Mouse (Mus musculus) hindbrain, embryonic 14.5 days (tissue): Measurements from ENCODE around the gene Rps28. TPM values are rescaled to one million over a fixed set of nuclear protein-coding genes. Genes with fewer than 3 reads are reported as not detected.
A peak's percentile ranks its signal among the peaks of the same experiment; 100 is the strongest.

Source experiments
- ATAC-seq: fragments of 200-750 bp; cut with Nextera tagmentation; 2 replicates; pipeline ENCODE4 v1.8.0; 2017; ENCODE audit warnings: moderate number of reproducible peaks, mild to moderate bottlenecking, moderate TSS enrichment, moderate library complexity; ENCODE audit not compliant: low FRiP score
- DNase-seq: peaks from one replicate; pipeline ENCODE4 v3.0.0-alpha.2; 2015; ENCODE audit warnings: low spot score
- H3K27ac ChIP-seq: fragments of 300-500 bp; sonication (generic); 2 replicates; pipeline ENCODE4 v1.5.1; 2014; ENCODE audit warnings: mild to moderate bottlenecking, moderate library complexity
- H3K27me3 ChIP-seq: fragments of 300-500 bp; sonication (generic); 2 replicates; pipeline ENCODE4 v1.6.1; 2014; ENCODE audit warnings: mild to moderate bottlenecking, low read length, mixed read lengths; ENCODE audit not compliant: control insufficient read depth, insufficient read depth
- H3K36me3 ChIP-seq: fragments of 300-500 bp; sonication (generic); replicated peaks from 2 replicates; pipeline ENCODE4 v1.6.1; 2014; ENCODE audit not compliant: control insufficient read depth, insufficient read depth
- H3K4me1 ChIP-seq: fragments of 300-500 bp; sonication (generic); replicated peaks from 2 replicates; pipeline ENCODE4 v1.6.1; 2014; ENCODE audit warnings: antibody characterized with exemption, low read length, mixed read lengths; ENCODE audit not compliant: control insufficient read depth, insufficient read depth
- H3K4me2 ChIP-seq: fragments of 300-500 bp; sonication (generic); replicated peaks from 2 replicates; pipeline ENCODE4 v1.6.1; 2014; ENCODE audit warnings: mild to moderate bottlenecking, moderate library complexity
- H3K4me3 ChIP-seq: fragments of 300-500 bp; sonication (generic); replicated peaks from 2 replicates; pipeline ENCODE4 v1.5.1; 2014; ENCODE audit warnings: mild to moderate bottlenecking, low read length
- H3K9ac ChIP-seq: fragments of 300-500 bp; sonication (generic); 2 replicates; pipeline ENCODE4 v1.6.1; 2014
- H3K9me3 ChIP-seq: fragments of 300-500 bp; sonication (generic); 2 replicates; pipeline ENCODE4 v1.6.1; 2016; ENCODE audit warnings: low read length; ENCODE audit not compliant: control insufficient read depth
- WGBS: fragments of 180-500 bp; shearing (Covaris S2); extraction: QIAGEN DNeasy Blood & Tissue Kit; methylation state at CpG from one replicate; pipeline ENCODE4 v1.1.7; 2014; 5-methylcytosine and 5-hydroxymethylcytosine counted together
- polyA plus RNA-seq: library from polyadenylated mRNA; unstranded; fragments of >200 nt; fragmentation: Nextera tagmentation; extraction: Ambion mirVana; gene quantifications from 2 replicates; pipeline ENCODE4 v1.2.1, GENCODE M21; 2014

Rps28 gene
- polyA plus RNA-seq, 1 experiment from 2014 or later, result 749 TPM

DNA sequence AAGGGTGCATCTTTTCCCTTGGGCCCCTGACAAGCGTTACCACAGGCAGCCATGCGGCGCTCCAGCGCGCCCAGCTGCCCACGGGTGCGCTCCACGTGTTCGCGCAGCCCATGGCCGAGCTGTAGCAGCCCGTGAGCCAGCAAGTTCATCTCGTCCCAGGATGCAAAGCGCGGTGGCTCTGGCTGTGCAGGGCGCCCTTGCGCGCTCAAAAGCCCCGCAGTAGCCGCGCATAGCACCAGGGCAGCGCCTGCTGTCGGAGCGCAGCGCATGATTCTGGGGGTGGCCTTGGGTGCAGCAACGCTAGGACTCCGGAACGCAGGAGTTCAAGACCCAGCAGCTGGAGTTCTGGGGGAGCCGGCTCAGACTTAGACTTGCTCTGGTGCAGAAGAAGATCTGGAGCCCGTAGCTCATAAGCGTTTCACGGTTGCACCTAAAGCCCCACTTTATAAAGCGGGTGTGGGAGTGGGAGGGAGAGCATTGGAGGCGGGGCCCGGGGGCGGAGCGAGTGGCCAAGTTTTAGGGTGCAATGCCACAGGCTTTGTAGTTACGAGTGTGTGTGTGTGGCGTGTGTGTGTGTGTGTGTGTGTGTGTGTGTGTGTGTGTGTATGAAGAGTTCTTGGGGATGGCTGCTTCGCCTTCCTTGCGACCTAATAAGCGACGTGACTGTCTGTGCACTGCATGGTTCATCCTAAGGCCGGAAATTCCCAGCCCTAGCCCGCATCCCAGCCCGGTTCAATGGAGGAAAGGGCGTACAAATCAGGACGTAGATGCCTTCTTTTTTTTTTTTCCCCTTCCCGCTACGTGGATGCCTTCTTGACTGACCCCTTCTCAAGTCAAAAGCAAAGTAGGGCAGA is 43.0 kb downstream of the Rps28 start, which contains the start of gene Angptl4:
TSS of gene Angptl4 (minus strand) at position 707 of the 854 bp plus-strand sequence.
- Histone ChIP-seq H3K36me3 (no peaks in the 10 kb centered on the region), H3K4me3 (peak within 1 kb of the TSS; percentile 39), H3K27me3 (no peaks in the 10 kb centered on the region), H3K9me3 (no peaks in the 10 kb centered on the region), H3K9ac (peak within 1 kb of the TSS; percentile 55), H3K4me1 (peaks cover 17% of the 10 kb centered on the region; the same call in 1 of the 2 replicates), H3K27ac (peak within 1 kb of the TSS; percentile 66; the same call in 1 of the 2 replicates), H3K4me2 (peak within 1 kb of the TSS; percentile 82)
- WGBS, result 2% methylated on average over 50 of the region's 50 CpGs
- DNase-seq, result peak; percentile 33
- ATAC-seq, result peak; percentile 71; the same call in 1 of the 2 replicates

DNA sequence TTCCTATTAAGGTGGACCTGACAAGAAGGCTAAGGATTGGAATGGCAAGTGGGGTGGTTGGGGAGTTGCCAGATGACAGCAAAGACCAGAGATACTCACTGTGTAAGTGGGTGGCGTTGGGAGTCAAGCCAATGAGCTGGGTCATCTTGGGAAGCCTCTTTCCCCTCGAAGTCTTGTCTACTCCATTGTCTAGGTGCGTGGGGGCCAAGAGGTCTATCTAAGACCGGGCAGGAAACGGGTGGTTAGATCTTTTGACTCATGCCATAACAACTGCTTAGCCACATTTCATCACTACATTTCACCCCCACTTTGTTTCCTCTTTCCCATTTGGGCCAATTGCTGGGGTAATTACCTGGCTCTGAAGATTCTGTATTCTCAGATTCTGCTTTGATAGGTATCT is 43.9 kb downstream of the Rps28 start:
- Histone ChIP-seq H3K27ac (no peak overlapping the region), H3K4me3 (peak overlapping the region; percentile 39; the same call in 1 of the 2 replicates), H3K9me3 (no peaks in the 10 kb centered on the region), H3K9ac (no peak overlapping the region; the same call in 1 of the 2 replicates), H3K4me2 (peak overlapping the region; percentile 82), H3K36me3 (no peaks in the 10 kb centered on the region), H3K27me3 (no peaks in the 10 kb centered on the region), H3K4me1 (peaks cover 17% of the 10 kb centered on the region; the same call in 1 of the 2 replicates)
- DNase-seq (no peak), ATAC-seq (no peak)
- 84% methylated on average over 5 of the region's 5 CpGs for WGBS

DNA sequence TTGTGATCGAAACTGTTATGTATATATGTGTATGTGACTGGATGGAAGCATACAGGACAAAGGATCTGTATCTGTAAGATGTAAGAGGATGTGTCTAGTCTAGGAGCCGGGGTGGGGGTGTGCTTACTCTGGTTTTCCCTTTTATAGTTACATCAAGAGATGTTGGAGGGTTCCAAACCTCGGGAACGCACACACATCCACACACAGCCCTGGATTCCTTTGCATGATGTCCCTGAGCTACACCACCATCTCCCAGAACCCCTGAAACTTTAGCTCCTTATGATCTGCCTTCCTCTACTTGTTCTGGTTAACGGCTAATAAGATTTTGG is 44.4 kb downstream of the Rps28 start:
- Histone ChIP-seq H3K4me1 (peaks cover 17% of the 10 kb centered on the region; the same call in 1 of the 2 replicates), H3K4me2 (peak overlapping the region; percentile 82), H3K27ac (peak overlapping the region; percentile 57), H3K4me3 (0 out of 2 replicates have a peak overlapping the region, but pooled peaks have one; percentile 39), H3K27me3 (no peaks in the 10 kb centered on the region), H3K9me3 (no peaks in the 10 kb centered on the region), H3K36me3 (0 out of 2 replicates have a peak, but pooled peaks cover 2% of the 10 kb centered on the region), H3K9ac (no peak overlapping the region)
- ATAC-seq, result no peak
- DNase-seq, result no peak
- WGBS, result 86% methylated on average over 5 of the region's 5 CpGs

DNA sequence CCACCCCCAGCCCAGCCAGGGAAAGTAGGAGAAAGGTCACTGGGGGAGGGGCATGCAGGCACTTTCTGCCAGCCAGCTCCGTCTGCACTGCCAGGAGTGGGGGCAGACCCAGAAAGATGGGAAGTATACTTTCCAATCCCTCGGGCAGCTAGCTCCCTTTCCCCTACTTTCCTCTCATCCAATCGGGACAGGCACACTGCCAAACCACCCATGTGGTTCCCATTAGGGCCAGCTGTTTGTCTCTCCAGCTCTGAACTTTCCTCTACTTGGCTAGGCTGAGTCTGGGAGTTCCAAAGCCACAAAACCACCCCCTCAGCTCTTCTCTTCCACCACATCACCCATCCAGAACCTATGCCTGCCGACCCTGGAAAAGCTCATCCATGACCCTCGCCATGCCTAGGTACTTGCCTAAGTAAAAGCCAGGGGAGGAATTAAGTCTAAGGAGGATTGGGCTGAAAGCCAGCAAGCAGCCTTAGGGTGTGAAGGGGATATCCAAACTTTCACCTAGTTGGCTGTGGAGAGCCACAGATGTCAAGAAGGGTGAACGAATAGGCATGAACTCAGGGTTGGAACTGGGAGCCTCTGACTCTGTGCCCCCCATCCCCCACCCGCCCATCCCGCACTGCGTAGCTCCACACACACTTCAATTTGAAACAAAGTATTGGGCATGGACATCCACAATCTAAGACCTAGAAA is 44.9 kb downstream of the Rps28 start:
- H3K4me3 ChIP-seq, result 0 out of 2 replicates have a peak overlapping the region, but pooled peaks have one; percentile 39
- 63% methylated on average over 9 of the region's 9 CpGs for WGBS

DNA sequence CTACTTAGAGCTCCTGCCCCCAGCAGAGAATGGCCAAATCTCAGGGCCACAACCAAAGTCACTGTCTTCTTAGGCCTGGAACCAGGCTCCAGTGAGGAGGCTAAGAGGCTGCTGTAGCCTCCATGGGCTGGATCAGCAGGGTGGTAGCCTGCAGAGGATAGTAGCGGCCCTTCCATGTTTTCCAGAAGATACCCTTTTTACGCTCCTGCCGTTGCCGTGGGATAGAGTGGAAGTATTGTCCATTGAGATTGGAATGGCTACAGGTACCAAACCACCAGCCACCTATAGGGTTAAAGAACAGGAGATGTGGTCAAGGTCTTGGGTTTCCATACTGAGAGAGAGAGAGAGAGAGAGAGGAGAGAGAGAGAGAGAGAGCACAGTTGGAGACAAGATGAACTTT is 49.1 kb downstream of the Rps28 start:
- no peaks in the 10 kb centered on the region for H3K27me3 ChIP-seq
- H3K36me3 ChIP-seq, result 0 out of 2 replicates have a peak, but pooled peaks cover 4% of the 10 kb centered on the region
- H3K4me2 ChIP-seq, result no peak overlapping the region
- no peak overlapping the region for H3K9ac ChIP-seq
- H3K27ac ChIP-seq, result no peak overlapping the region
- WGBS, result 98% methylated on average over 4 of the region's 4 CpGs
- no peak for ATAC-seq
- DNase-seq, result no peak
- 0 out of 2 replicates have a peak, but pooled peaks cover under 1% of the 10 kb centered on the region for H3K4me1 ChIP-seq
- H3K9me3 ChIP-seq, result no peaks in the 10 kb centered on the region
- no peak overlapping the region for H3K4me3 ChIP-seq

More for the DNA sequence above, 44.9 kb downstream of the Rps28 start:
- peak overlapping the region; percentile 82 for H3K4me2 ChIP-seq
- DNase-seq (peak; percentile 78), ATAC-seq (peak; percentile 71; the same call in 1 of the 2 replicates)
- no peak overlapping the region for H3K9ac ChIP-seq
- H3K36me3 ChIP-seq, result 0 out of 2 replicates have a peak, but pooled peaks cover 4% of the 10 kb centered on the region
- no peaks in the 10 kb centered on the region for H3K27me3 ChIP-seq
- peaks cover 17% of the 10 kb centered on the region; the same call in 1 of the 2 replicates for H3K4me1 ChIP-seq
- peak overlapping the region; percentile 57 for H3K27ac ChIP-seq
- H3K9me3 ChIP-seq, result no peaks in the 10 kb centered on the region

DNA sequence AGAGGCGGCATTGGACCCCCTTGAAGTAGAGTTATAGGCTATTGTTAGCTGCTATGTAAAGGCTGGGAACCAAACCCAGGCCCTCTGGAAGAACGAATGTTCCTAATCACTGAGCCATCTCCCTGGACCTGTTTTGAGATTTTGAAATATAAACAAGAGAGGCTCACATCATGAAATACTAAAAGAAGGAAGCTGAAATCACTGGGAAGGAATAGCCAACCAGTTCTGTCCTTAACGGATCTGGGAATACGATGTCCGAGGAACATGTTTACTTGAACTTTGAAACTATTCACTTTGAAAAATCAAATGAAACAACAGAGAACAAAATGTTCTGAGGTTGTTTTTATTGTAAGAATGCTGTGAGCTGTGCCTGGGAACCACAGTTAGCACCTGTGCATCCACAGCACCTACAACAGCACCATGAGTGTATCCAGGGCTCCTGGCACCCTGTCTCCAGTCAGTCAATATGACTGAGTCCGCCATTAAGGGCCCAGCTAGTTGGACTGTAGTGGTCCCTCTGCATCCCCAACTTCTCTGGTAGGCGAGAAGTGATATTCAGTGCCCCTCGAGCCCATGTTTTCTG is 49.7 kb downstream of the Rps28 start:
- DNase-seq, result no peak
- no peak for ATAC-seq
- no peak overlapping the region for H3K4me3 ChIP-seq
- 92% methylated on average over 8 of the region's 8 CpGs for WGBS
- no peaks in the 10 kb centered on the region for H3K4me1 ChIP-seq
- no peaks in the 10 kb centered on the region for H3K27me3 ChIP-seq
- 0 out of 2 replicates have a peak, but pooled peaks cover 4% of the 10 kb centered on the region for H3K36me3 ChIP-seq
- no peak overlapping the region for H3K9ac ChIP-seq
- H3K27ac ChIP-seq, result no peak overlapping the region
- H3K9me3 ChIP-seq, result no peaks in the 10 kb centered on the region
- H3K4me2 ChIP-seq, result no peak overlapping the region

DNA sequence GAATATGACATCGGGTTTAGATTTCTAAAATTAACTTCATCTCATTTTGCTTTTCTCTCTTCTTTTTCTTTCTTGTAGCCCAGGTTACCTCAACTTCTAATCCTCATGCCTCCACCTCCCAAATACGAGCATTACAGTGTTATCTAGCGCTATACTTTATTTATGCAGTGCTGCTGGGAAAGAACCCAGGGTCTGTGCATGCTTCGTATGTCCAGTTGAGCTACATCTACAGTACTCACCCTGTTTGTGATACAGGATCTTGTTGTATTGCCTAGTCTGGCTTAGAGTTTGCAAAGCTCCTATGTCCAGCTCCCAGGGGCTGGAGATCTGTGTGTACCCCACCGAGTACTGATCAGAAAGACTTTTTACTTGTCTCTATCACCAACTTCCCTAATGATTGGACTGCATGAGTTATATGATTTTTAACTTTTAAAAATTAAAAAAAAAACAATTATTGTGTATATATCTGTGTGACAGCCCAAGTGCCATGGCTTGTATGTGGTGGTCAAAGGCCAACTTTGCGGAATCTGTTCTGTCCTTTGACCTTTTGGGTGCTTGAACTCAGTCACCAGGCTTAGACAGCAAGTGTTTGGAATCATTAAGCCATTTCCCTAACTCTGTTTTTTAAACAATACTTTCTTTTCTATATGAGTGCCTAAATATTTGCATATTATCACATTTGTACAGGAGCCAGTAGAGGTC is 50.3 kb downstream of the Rps28 start:
- ATAC-seq (no peak), DNase-seq (no peak)
- Histone ChIP-seq H3K4me1 (no peaks in the 10 kb centered on the region), H3K9ac (no peak overlapping the region), H3K27me3 (no peaks in the 10 kb centered on the region), H3K36me3 (0 out of 2 replicates have a peak, but pooled peaks cover 4% of the 10 kb centered on the region), H3K27ac (no peak overlapping the region), H3K4me3 (no peak overlapping the region), H3K9me3 (no peaks in the 10 kb centered on the region), H3K4me2 (no peak overlapping the region)
- 94% methylated on average over 6 of the region's 6 CpGs for WGBS

DNA sequence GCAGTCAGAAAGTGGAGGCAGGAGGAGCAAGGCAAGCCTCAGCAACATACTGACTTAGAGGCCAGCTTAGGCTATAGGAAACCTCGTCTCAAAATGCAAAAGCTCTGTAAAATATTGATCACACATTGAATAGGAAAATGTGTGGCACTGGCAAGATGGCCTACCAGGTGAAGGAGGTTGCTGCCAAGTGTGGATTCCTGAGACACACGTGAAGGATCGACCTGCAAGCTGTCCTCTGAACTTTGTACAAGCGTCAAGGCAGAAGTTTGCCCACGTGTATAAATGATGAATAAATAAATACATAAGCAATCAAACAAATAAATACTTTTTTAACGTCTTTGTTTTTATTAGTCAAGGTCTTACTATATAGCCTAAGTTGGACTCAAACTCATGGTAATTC is 50.9 kb downstream of the Rps28 start:
- WGBS, result 83% methylated on average over 6 of the region's 6 CpGs
- Histone ChIP-seq H3K27ac (no peak overlapping the region), H3K4me1 (no peaks in the 10 kb centered on the region), H3K4me3 (no peak overlapping the region), H3K9ac (no peak overlapping the region), H3K27me3 (no peaks in the 10 kb centered on the region), H3K4me2 (no peak overlapping the region), H3K9me3 (no peaks in the 10 kb centered on the region), H3K36me3 (0 out of 2 replicates have a peak, but pooled peaks cover 4% of the 10 kb centered on the region)
- ATAC-seq, result no peak
- no peak for DNase-seq
